Mouse (Mus musculus) mouse trophoblast stem cell (cell line): Measurements from ENCODE around the gene Olfr823.
"Not testable (repeated sequence)": the region's sequence is repeated elsewhere in the genome, so short reads cannot be mapped to it uniquely, and the experiment has no call there.

Experiments
- in situ Hi-C, 2 experiments: fragments of 300-500 bp; cut with MseI, MboI; formaldehyde crosslinking; loops; 2 replicates in 1 of 2; 3 replicates in 1 of 2; pipeline ENCODE4 v1.15.1; 2025

The Olfr823 gene

GRCm38 (mm10) chr10:130115283-130115682, at the start of gene Olfr823:
Gene Olfr823 (minus strand): TSS chr10:130115383.
- in situ Hi-C loops, result not testable (repeated sequence)

GRCm38 (mm10) chr10:130144121-130144520, 28.9 kb upstream of the Olfr823 start:
- in situ Hi-C loops, result no loop called here

GRCm38 (mm10) chr10:130142481-130142880, 27.3 kb upstream of the Olfr823 start:
- in situ Hi-C loops, result not testable (repeated sequence)

- in situ Hi-C loops, result no loop called here
These were observed 19.6 kb upstream of the Olfr823 start for GRCm38 (mm10) chr10:130134811-130135210.

GRCm38 (mm10) chr10:130129900-130130299, 14.7 kb upstream of the Olfr823 start, which contains the start of gene Olfr824:
Gene Olfr824 (minus strand): TSS chr10:130130000.
- in situ Hi-C loops, result not testable (repeated sequence)

GRCm38 (mm10) chr10:130116045-130116444, 862 bp upstream of the Olfr823 start:
- in situ Hi-C loops, result not testable (repeated sequence)

- in situ Hi-C loops, result loop anchor here (10.0 kb wide), 1 partner anchor 101 kb away; no protein-coding TSS in a partner anchor
These were observed 19.1 kb downstream of the Olfr823 start for GRCm38 (mm10) chr10:130096104-130096503.

GRCm38 (mm10) chr10:130092838-130093440, 22.2 kb downstream of the Olfr823 start:
- in situ Hi-C loops, result loop anchor here (10.0 kb wide), 1 partner anchor 98 kb away; no protein-coding TSS in a partner anchor

GRCm38 (mm10) chr10:130070910-130071309, 44.3 kb downstream of the Olfr823 start, which contains the start of gene Olfr822:
Gene Olfr822 (plus strand): TSS chr10:130071210.
- in situ Hi-C loops, result no loop called here
